Mouse (Mus musculus): Measurements from ENCODE around the gene Slc25a44. TPM values are rescaled to one million over a fixed set of nuclear protein-coding genes. Genes with fewer than 3 reads are reported as not detected.

The Slc25a44 gene
- polyA plus RNA-seq, 3 experiments from 2014 or later, result 11.2 to 14.6 (median 14.4) TPM

- no peak for ATAC-seq
These were observed 59.1 kb downstream of the Slc25a44 start for GRCm38 (mm10) chr3:88365705-88366361.

GRCm38 (mm10) chr3:88364337-88364736 lies 60.6 kb downstream of the Slc25a44 start, which contains the start of gene Paqr6:
TSS of gene Paqr6 (plus strand) at chr3:88364584.
- ATAC-seq, result no peak

- no peak for ATAC-seq
These were observed 61.2 kb downstream of the Slc25a44 start for GRCm38 (mm10) chr3:88363700-88364099.

- ATAC-seq, result no peak
These were observed 63.2 kb downstream of the Slc25a44 start for GRCm38 (mm10) chr3:88361612-88362313.

- no peak for ATAC-seq
These were observed 63.8 kb downstream of the Slc25a44 start for GRCm38 (mm10) chr3:88361096-88361495.

Other genes with a start within 250 kb of the Slc25a44 start
- gene Rhbg, start 170.4 kb downstream of the Slc25a44 start, polyA plus RNA-seq (2017; shearing (Covaris generic)), result not detected
- not detected for gene Gm38392, start 137.9 kb downstream of the Slc25a44 start, polyA plus RNA-seq (2017; shearing (Covaris generic))
- 1 to 10 TPM; 2.3 to 6.2 (median 3.6) TPM for gene Tsacc, start 128.1 kb downstream of the Slc25a44 start, polyA plus RNA-seq (2017; shearing (Covaris generic))
- 100 to 1,000 TPM; 157 to 218 (median 188) TPM for gene Cct3, start 128.0 kb downstream of the Slc25a44 start, polyA plus RNA-seq (2017; shearing (Covaris generic))
- 100 to 1,000 TPM; 335 to 443 (median 344) TPM for gene Glmp, start 100.1 kb downstream of the Slc25a44 start, polyA plus RNA-seq (2017; shearing (Covaris generic))
- gene Tmem79, start 89.0 kb downstream of the Slc25a44 start, polyA plus RNA-seq (2017; shearing (Covaris generic)), result 1 to 10 TPM; 1.2 to 2.4 (median 1.8) TPM
- gene Smg5, start 88.9 kb downstream of the Slc25a44 start, polyA plus RNA-seq (2017; shearing (Covaris generic)), result 10 to 100 TPM; 26.1 to 47.1 (median 37.8) TPM
- not detected for gene Paqr6, start 60.6 kb downstream of the Slc25a44 start, polyA plus RNA-seq (2017; shearing (Covaris generic))
- gene Bglap3, start 52.4 kb downstream of the Slc25a44 start, polyA plus RNA-seq (2017; shearing (Covaris generic)), result not detected
- not detected for gene Bglap2, start 46.4 kb downstream of the Slc25a44 start, polyA plus RNA-seq (2017; shearing (Covaris generic))
- gene Bglap, start 40.7 kb downstream of the Slc25a44 start, polyA plus RNA-seq (2017; shearing (Covaris generic)), result not detected
- gene Pmf1, start 14.8 kb downstream of the Slc25a44 start, polyA plus RNA-seq (2017; shearing (Covaris generic)), result 100 to 1,000 TPM in 1 of 3 experiments, 10 to 100 TPM in 2; 46.3 to 105 (median 50.5) TPM
- gene Sema4a, start 36.0 kb upstream of the Slc25a44 start, polyA plus RNA-seq (2017; shearing (Covaris generic)), result 10 to 100 TPM; 24.5 to 49.0 (median 28.3) TPM
- 1 to 10 TPM; 2.6 to 8.0 (median 4.0) TPM for gene Lmna, start 84.8 kb upstream of the Slc25a44 start, polyA plus RNA-seq (2017; shearing (Covaris generic))
- gene Mex3a, start 107.3 kb upstream of the Slc25a44 start, polyA plus RNA-seq (2017; shearing (Covaris generic)), result under 1 TPM; 0.17 to 0.20 (median 0.18) TPM
- gene Rab25, start 123.2 kb upstream of the Slc25a44 start, polyA plus RNA-seq (2017; shearing (Covaris generic)), result not detected
- gene Lamtor2, start 127.9 kb upstream of the Slc25a44 start, polyA plus RNA-seq (2017; shearing (Covaris generic)), result 100 to 1,000 TPM; 149 to 189 (median 187) TPM
- gene Ubqln4, start 128.6 kb upstream of the Slc25a44 start, polyA plus RNA-seq (2017; shearing (Covaris generic)), result 10 to 100 TPM in 2 of 3 experiments, 1 to 10 TPM in 1; 9.8 to 15.5 (median 12.1) TPM
- gene Ssr2, start 150.7 kb upstream of the Slc25a44 start, polyA plus RNA-seq (2017; shearing (Covaris generic)), result 100 to 1,000 TPM; 131 to 197 (median 161) TPM
- 10 to 100 TPM; 37.5 to 56.4 (median 46.5) TPM for gene Arhgef2, start 180.8 kb upstream of the Slc25a44 start, polyA plus RNA-seq (2017; shearing (Covaris generic))
- gene Rxfp4, start 228.0 kb upstream of the Slc25a44 start, polyA plus RNA-seq (2017; shearing (Covaris generic)), result not detected